Mouse (Mus musculus): ENCODE data around the gene Gstm7.
"Not testable (repeated sequence)": the region's sequence is repeated elsewhere in the genome, so short reads cannot be mapped to it uniquely, and the experiment has no call there.

- TF ChIP-seq USF1 (IDR thresholded peaks at IDR 0.05; ENCODE audit: low read depth, low read length); PAX5 (IDR thresholded peaks at IDR 0.05; ENCODE audit: low read length); POLR2A (IDR thresholded peaks at IDR 0.05; ENCODE audit: low read depth, low read length); MAX (IDR thresholded peaks at IDR 0.05; ENCODE audit: low read length); MAZ (IDR thresholded peaks at IDR 0.05; ENCODE audit: low read depth, low read length); CTCF (conservative IDR thresholded peaks at IDR 0.05 in 1 of 2, IDR thresholded peaks at IDR 0.05 in 1 of 2; ENCODE audit: low read depth in 2 of 2, low read length in 2 of 2); KAT2A (IDR thresholded peaks at IDR 0.05; ENCODE audit: insufficient replicate concordance, low read length); USF2 (conservative IDR thresholded peaks at IDR 0.05; ENCODE audit: low read depth, low read length); ELF1 (IDR thresholded peaks at IDR 0.05; ENCODE audit: low read depth, low read length); TBP (conservative IDR thresholded peaks at IDR 0.05; ENCODE audit: low read depth, low read length): not testable (repeated sequence)
Measured at GRCm38 (mm10) chr3:107949461-107949860, 17.8 kb upstream of the Gstm7 start.
